In the genomic region with DNA sequence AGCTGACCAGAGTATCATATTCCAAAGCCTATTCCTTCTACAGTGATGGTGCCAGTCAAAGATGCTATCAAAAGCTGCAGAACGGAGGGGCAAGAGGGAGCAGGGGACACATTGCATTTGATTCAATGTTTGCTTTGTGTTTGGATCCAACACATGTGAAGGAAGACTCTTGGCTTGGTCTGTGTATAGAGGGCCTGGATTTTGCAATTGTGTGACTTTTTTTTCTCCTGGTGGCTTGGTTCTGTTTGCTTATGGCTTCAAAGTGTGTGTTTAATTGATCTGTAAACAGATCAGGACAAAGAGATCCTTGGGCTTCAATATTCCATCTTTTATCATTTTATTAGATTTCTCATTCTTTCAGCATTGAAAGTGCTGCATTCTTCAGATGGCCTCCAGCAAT, we compare ENCODE assay signal across 21 mouse cellular contexts.
DNase-seq lines count a peak whose midpoint lies in the region; ATAC-seq and TF ChIP-seq lines count a peak whose summit lies in the region.
"Had no signal": no experiment of that assay in that cellular context is flagged by ENCODE, and none has a peak within 500 bp of the region (broad histone marks: within the 10 kb centered on the region; RNA-seq: fewer than 3 reads in every experiment).

No protein-coding gene starts in this region.

- WGBS in liver, adult 2 months = 7% methylated on average over 1 of the region's 1 CpGs
- 67% methylated on average over 1 of the region's 1 CpGs for WGBS in limb, embryonic 10.5 days
- 63% methylated on average over 1 of the region's 1 CpGs for WGBS in liver, embryonic 13.5 days (ENCODE audit: insufficient replicate concordance)
- 48% methylated on average over 1 of the region's 1 CpGs for WGBS in liver, postnatal 0 days (ENCODE audit: insufficient replicate concordance)

- H3K4me3 ChIP-seq in liver, adult 2 months (ENCODE audit: insufficient read depth, low read depth, low read length) = no peak overlapping the region
- no peak overlapping the region for H3K4me3 ChIP-seq in limb, embryonic 10.5 days
- no peak overlapping the region for H3K4me3 ChIP-seq in liver, embryonic 13.5 days (replicated peaks)
- H3K4me3 ChIP-seq in liver, postnatal 0 days (ENCODE audit: low read depth, low read length) = no peak overlapping the region
- H3K4me3 ChIP-seq: embryonic facial prominence, embryonic 15.5 days; erythroblast, embryonic 14.5 days; forebrain, embryonic 10.5 days; heart, embryonic 15.5 days; hindbrain, embryonic 10.5 days had no signal

- H3K4me1 ChIP-seq in liver, adult 2 months (ENCODE audit: control insufficient read depth, insufficient read depth, low read length) = peaks cover 3% of the 10 kb centered on the region
- peaks cover 30% of the 10 kb centered on the region for H3K4me1 ChIP-seq in limb, embryonic 10.5 days
- H3K4me1 ChIP-seq in liver, embryonic 13.5 days (replicated peaks) = 0 out of 2 replicates have a peak, but pooled peaks cover 2% of the 10 kb centered on the region
- H3K4me1 ChIP-seq in liver, postnatal 0 days (ENCODE audit: insufficient read depth) = peaks cover 7% of the 10 kb centered on the region; the same call in 1 of the 2 replicates
- H3K4me1 ChIP-seq: heart, embryonic 15.5 days had no signal

- TF ChIP-seq POLR2A in liver, adult 2 months (IDR thresholded peaks at IDR 0.05; ENCODE audit: extremely low read depth, insufficient read depth, low read length) = no peak

- no peaks in the 10 kb centered on the region for H3K79me2 ChIP-seq in liver, adult 2 months (ENCODE audit: control insufficient read depth, insufficient read depth, low read length)

- H3K4me2 ChIP-seq in liver, embryonic 13.5 days = no peak overlapping the region
- H3K4me2 ChIP-seq in liver, postnatal 0 days (ENCODE audit: low read depth, low read length) = no peak overlapping the region
- H3K4me2 ChIP-seq: embryonic facial prominence, embryonic 15.5 days; heart, embryonic 11.5 days; heart, embryonic 15.5 days; hindbrain, embryonic 14.5 days had no signal

- peak; percentile 78 for DNase-seq in liver, adult 2 months (ENCODE audit: extremely low read depth, low read depth, low spot score)
- no peak for DNase-seq in liver
- no peak for DNase-seq in limb, embryonic 10.5 days (ENCODE audit: low spot score)
- DNase-seq in liver, embryonic 13.5 days = no peak
- no peak for DNase-seq in liver, postnatal 0 days
- DNase-seq in thymus, postnatal 4 days = no peak
- no peak for DNase-seq in cerebellum, postnatal 10 days
- DNase-seq: adrenal gland, postnatal 14 days; cerebellum, adult 11-12 months; cerebellum, adult 9-11 months; gastrocnemius, postnatal 36 days; heart, adult 18-20 months; heart, postnatal 14 days had no signal

- TF ChIP-seq CTCF in liver, adult 2 months (IDR thresholded peaks at IDR 0.05; ENCODE audit: low read depth, low read length) = no peak
- no peak for TF ChIP-seq CTCF in liver, postnatal 0 days (IDR thresholded peaks at IDR 0.05; ENCODE audit: low read depth)

- ATAC-seq in liver, embryonic 13.5 days (ENCODE audit: low read depth) = peak; percentile 53; the same call in 1 of the 2 replicates
- ATAC-seq in liver, postnatal 0 days = peak; percentile 60; the same call in 1 of the 2 replicates
- ATAC-seq: forebrain, embryonic 14.5 days had no signal

- H3K9me3 ChIP-seq in limb, embryonic 10.5 days (replicated peaks) = no peaks in the 10 kb centered on the region
- H3K9me3 ChIP-seq in liver, embryonic 13.5 days (replicated peaks) = no peaks in the 10 kb centered on the region
- no peaks in the 10 kb centered on the region for H3K9me3 ChIP-seq in liver, postnatal 0 days (ENCODE audit: low read length)
- H3K9me3 ChIP-seq: embryonic facial prominence, embryonic 15.5 days; forebrain, embryonic 10.5 days; heart, embryonic 15.5 days; hindbrain, embryonic 10.5 days had no signal

- no peak overlapping the region for H3K27ac ChIP-seq in liver, adult 2 months (replicated peaks; ENCODE audit: insufficient read depth, low read depth, low read length)
- H3K27ac ChIP-seq in limb, embryonic 10.5 days = peak overlapping the region; percentile 56; the same call in 1 of the 2 replicates
- H3K27ac ChIP-seq in liver, embryonic 13.5 days = no peak overlapping the region
- no peak overlapping the region for H3K27ac ChIP-seq in liver, postnatal 0 days (ENCODE audit: low read depth)
- H3K27ac ChIP-seq: embryonic facial prominence, embryonic 15.5 days; forebrain, embryonic 10.5 days; heart, embryonic 15.5 days; hindbrain, embryonic 10.5 days; hindbrain, embryonic 14.5 days had no signal

- H3K36me3 ChIP-seq in liver, adult 2 months (ENCODE audit: control insufficient read depth, insufficient read depth, low read length) = no peaks in the 10 kb centered on the region
- no peaks in the 10 kb centered on the region for H3K36me3 ChIP-seq in limb, embryonic 10.5 days
- H3K36me3 ChIP-seq in liver, embryonic 13.5 days = no peaks in the 10 kb centered on the region
- no peaks in the 10 kb centered on the region for H3K36me3 ChIP-seq in liver, postnatal 0 days (replicated peaks; ENCODE audit: insufficient read depth, low read length)
- H3K36me3 ChIP-seq: embryonic facial prominence, embryonic 15.5 days; forebrain, embryonic 10.5 days; heart, embryonic 15.5 days; hindbrain, embryonic 10.5 days had no signal

- no peak overlapping the region for H3K9ac ChIP-seq in liver, adult 2 months (ENCODE audit: low read depth, low read length)
- no peak overlapping the region for H3K9ac ChIP-seq in liver, embryonic 13.5 days
- no peak overlapping the region for H3K9ac ChIP-seq in liver, postnatal 0 days (replicated peaks)
- H3K9ac ChIP-seq: embryonic facial prominence, embryonic 15.5 days; heart, embryonic 15.5 days; hindbrain, embryonic 14.5 days had no signal

- TF ChIP-seq EP300 in liver, postnatal 0 days (IDR thresholded peaks at IDR 0.05; ENCODE audit: low read depth) = no peak

- peaks cover 9% of the 10 kb centered on the region for H3K27me3 ChIP-seq in liver, adult 2 months (ENCODE audit: control insufficient read depth, insufficient read depth, low read length)
- H3K27me3 ChIP-seq in limb, embryonic 10.5 days (ENCODE audit: low read depth, poor library complexity, severe bottlenecking) = no peaks in the 10 kb centered on the region
- H3K27me3 ChIP-seq in liver, embryonic 13.5 days = no peaks in the 10 kb centered on the region
- H3K27me3 ChIP-seq in liver, postnatal 0 days (ENCODE audit: insufficient read depth, low read length) = no peaks in the 10 kb centered on the region
- H3K27me3 ChIP-seq: embryonic facial prominence, embryonic 15.5 days; heart, embryonic 15.5 days had no signal
